Mouse (Mus musculus): Measurements from ENCODE around the gene Ptprg. TPM values are rescaled to one million over a fixed set of nuclear protein-coding genes. Genes with fewer than 3 reads are reported as not detected.

The Ptprg gene
- total RNA-seq, 2 experiments from 2014 or later: 69.3 to 72.5 TPM

DNA sequence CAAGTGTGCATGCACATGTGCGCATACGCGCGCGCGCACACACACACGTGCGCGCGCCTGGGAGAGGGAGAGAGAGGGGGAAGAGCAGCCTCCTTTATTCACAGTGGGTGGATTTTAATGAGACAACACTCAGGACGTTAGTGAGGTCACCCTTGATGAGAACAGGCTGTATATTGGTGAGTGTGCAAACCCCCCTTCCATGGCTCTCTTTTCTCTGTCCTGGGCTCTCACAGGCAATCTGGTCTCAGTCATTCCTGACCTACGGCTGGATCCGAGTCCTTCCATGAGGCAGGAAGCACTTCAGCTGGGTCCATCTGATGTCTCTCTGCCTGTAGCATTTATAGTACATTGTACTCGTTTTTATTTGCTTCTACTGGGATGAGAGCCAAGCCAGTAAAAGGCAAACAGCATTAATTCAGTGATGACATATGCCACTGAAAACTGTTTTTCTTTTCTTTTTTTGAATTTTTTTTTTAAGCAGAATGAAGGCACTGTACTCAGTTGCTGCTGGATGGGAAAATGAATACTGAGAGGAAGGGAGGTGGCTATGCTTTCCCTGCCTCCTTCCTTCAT is 608.5 kb downstream of the Ptprg start:
- DNase-seq: peak; percentile 21

DNA sequence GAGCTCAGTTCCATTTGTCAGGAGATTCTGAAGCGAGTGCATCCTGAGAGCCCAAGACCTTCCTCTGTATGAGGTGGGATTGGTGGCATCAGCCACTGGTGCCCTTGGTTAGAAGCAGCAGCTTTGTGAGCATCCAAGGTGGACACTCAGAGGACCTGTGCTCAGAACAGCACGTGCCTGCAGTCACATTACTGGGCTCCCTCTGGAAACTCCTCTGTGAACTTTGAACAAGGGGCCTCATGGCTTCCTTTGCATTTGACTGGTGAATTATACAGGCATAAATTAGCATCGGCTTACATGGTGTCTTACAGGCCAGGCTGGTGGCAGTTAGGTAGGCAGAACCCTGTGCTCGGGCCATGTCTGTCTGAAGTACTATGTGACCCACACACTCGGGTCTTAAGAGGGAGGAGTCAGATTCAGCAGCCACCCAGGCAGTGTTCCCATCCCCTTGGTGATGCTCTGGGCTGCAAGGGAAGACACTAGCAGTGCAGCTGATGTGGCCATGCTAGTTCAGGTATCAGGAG is 609.1 kb downstream of the Ptprg start:
- DNase-seq: no peak

DNA sequence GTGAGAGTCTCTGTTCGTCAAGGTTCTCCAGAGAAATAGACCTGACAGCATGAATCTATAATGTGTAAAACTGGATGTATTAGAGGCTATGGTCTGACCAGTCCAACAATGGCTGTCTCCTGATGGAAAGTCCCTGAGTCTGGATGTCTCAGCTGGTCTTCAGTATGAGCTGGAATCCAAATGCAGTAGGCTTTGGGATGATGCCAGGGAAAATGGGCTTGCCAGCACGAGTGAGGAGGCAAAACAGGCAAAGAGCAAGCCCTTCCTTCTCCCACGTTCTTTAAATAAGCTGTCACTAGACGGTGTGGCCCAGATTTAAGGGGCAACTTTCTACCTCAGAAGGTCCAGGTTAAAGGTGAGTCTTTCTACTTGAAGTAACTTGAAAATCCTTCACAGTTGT is 609.9 kb downstream of the Ptprg start:
- peak; percentile 21 for DNase-seq

DNA sequence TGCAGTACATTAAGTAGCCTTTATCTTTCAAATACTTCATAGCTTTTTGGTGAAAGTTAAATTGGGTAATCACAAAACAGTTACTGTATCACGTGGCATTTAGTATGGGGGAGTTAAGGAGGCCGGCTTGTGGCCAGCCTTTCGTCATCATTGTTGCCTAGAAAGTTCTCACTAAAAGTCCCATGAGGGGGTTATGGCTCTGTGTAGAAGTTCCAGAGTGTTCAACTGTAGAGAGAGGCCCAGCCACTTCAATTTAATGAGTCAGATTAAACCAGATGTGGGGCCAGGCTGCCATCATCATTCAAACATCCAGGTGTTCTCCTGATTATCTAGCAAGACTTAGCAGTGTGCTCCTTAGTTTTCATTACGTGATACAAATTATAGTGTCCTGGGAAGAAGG is 613.9 kb downstream of the Ptprg start:
- peak; percentile 24 for DNase-seq

DNA sequence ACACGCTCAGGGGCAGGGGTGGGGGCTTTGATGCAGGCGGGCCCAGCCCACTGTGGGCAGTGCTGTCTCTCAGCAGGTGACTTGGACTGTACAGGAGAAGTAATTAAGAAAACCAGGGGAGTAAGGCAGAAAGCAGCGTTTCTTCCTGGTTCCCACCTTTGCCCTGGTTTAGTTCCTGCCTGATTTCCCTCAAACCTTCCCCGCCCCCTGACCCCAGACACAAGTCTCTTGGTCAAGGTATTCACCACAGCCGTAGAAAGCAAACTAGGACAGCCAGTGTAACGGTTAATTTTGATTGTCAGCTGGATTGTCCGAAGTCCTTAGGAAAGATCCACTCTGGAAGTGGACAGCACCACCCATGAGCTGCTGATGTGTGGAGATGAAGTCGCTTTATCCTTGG is 614.3 kb downstream of the Ptprg start:
- no peak for DNase-seq

DNA sequence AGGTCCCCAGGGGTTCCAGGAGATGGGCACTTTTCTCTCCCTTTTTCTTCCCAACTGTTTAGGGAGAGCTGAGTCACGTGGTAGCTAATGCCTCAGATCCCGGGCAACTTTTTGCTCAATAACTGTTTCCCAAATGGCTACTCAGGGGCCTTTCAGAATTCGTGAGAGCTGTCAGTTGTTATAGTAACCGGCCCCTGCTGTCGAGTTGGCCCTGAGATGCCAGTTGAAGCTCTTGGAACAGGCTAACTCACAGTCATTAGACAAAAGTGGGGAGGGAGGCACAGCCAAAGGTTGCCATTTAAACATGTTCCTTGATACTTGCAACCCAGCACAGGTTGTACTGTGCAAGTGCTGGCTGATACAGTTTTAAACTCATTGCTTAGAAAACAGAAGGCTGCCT is 624.1 kb downstream of the Ptprg start:
- DNase-seq: no peak

DNA sequence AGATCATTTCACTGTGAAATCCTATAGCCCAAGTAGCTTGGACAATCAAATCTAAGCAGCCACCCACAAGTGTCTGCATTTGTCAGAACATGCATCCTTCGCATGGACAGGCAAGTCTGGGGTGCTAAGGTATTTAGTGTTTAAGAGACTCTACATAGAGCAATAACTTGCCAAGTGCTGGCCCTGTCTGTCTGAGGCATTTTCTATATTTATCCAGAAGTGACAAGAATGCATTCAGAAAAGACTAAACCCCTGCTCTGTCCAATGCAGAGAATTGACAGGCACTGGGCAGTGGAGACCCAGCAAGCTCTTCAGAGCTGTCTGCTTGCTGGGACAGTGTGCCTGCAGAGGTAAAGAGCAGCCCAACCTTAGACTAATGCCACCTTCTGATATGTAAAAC is 625.3 kb downstream of the Ptprg start:
- DNase-seq: no peak

DNA sequence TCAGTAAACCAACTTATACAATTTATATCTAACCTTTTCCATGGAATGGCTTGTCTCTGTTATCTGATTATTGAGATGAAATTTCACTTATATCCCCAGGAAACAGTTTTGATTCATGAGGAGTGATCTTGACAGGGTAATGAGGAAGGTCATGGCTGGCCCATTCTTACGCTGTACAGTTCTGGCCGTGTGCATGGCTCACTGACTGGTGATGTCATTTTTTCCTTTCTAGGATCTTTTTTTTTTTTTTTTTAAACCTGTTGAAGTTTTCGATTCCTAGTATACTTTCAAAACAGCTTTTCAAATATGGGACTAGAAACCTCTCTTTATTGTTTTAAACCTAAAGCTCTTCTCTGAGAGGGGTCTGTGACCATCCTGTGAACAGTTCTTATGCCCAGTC is 626.8 kb downstream of the Ptprg start:
- DNase-seq: no peak

DNA sequence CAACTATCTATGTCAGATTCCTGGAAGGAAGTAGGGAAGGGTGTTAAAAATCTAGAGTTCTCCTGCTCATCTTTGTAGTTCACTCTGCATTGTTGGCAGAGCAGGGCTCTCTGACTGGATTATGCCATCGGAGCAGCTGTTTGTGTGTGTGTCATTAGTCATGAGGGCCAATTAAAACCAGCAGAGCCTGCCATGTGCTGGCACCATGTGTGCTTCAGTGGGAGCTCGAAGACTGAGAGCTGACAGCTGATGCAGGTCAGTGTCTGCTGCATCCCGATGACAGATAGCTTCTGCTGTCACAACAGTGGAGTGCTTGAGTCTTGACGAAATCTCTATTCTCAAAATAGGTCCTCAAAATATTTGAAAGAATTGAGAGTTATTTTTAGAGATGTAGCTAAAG is 631.7 kb downstream of the Ptprg start:
- DNase-seq: no peak

DNA sequence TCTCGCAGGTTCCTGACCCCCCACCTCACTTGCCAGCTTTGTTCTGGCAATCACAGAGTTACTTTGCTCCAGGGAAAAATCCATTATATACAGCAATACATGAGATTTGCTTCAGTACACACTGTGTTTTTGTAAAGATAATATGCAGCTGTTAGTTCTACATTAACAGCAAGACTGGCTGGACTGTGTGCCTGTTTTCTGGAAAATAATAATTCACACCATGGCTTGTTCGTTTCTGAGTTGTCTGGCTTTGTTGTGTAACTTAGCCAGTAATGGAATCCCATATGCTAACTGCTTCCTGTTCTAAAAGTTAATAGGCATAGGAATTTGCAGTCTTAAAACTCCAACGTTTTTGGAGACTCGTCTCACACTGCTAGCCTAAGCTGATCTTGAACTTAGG is 635.0 kb downstream of the Ptprg start:
- DNase-seq: no peak

DNA sequence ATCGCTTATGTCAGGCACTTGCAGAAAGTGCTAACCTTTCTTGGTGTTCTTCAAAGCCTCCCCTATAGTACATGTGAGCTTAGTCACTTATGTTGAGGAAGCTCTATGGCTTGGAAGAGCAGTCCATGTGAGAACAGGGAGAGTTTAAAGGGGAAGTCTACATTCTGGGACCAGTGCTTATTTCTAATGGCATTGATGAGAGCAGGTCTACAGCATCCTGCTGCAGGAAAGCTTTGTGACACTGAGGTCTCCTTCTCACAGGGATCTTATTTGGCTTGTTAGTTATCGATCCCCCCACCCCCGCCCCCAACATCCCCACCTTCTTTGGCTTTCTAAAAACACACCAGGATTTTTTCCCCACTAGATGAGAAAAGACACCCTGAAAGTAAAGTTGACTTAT is 635.9 kb downstream of the Ptprg start:
- no peak for DNase-seq

DNA sequence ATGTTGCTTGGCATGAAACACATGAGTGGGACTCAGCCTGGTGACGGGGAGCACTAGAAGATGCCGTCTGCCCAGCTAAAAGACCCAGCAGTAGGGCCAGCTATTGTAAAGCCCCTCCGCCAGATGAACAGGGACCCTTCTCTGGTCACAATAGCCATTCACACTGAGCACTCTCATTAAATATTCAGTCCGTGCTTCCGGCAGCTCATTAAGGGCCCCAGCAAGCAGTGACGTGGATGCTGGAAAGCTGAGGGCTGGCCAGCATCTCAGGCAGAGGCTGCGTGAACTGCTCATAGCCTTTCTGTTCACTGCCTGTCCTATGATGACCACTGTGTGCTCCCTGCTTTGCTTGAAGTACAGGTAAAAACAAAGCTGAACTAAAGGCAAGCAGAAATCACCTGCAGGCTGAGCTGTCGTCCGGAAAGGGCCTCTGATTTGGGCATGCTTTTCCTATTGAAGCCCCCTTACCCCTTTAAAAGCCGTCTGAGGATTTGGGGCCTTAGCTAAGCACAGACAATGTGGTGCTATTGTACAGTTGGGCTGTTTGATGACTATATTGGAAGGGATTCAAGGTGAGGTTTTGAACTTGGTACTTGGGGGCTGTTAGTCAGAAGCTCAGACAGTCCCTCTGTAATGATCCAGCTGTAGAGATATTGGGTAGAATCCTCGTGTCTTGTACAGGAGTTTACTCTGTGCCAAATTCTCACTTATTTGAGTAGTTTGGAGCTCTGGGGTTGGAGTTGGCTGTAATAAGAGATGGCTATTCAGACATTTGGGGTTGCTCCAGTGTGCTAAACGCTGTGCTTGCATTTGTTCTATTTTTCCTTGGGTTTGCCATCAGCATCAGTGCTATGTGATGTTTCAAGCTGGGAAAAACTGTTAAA is 636.6 kb downstream of the Ptprg start:
- no peak for DNase-seq

DNA sequence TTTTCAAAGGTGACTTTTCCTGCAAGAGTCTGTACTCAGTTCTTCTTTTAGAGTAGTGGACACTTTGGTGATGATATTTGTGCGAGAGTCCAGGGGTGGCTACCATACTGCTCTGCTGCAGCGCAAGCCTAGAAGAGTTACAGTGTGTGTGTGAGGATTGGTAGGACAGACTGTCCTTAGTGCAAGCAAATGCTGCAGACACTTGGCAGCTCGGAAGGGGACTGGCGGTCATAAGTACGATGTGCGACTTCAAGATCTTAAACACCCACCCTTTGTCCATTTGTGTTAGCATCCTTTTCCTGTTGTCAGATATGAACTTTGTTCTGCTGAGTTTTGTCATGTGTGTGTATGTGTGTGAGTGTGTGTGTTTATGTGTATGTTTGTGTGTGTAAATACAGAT is 637.7 kb downstream of the Ptprg start:
- no peak for DNase-seq

DNA sequence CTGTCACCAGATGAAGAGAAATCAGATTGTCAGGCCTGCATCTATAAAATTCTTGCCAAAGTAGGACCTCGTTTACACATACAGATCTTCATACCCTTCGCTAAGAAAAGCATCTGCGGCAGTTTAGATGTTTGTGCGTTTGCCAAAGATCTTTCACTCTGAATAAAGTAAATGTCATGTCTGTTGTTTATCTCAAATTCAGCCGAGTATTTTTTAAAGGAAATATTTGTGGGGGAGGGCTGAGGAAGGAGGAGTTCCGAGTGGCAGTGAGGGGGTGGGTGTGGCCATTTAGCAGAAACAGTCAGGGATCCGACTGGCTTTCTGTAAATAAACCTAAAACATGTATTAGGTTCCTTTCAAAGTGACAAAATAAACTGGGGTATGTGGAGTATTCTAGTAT is 645.4 kb downstream of the Ptprg start:
- no peak for DNase-seq

DNA sequence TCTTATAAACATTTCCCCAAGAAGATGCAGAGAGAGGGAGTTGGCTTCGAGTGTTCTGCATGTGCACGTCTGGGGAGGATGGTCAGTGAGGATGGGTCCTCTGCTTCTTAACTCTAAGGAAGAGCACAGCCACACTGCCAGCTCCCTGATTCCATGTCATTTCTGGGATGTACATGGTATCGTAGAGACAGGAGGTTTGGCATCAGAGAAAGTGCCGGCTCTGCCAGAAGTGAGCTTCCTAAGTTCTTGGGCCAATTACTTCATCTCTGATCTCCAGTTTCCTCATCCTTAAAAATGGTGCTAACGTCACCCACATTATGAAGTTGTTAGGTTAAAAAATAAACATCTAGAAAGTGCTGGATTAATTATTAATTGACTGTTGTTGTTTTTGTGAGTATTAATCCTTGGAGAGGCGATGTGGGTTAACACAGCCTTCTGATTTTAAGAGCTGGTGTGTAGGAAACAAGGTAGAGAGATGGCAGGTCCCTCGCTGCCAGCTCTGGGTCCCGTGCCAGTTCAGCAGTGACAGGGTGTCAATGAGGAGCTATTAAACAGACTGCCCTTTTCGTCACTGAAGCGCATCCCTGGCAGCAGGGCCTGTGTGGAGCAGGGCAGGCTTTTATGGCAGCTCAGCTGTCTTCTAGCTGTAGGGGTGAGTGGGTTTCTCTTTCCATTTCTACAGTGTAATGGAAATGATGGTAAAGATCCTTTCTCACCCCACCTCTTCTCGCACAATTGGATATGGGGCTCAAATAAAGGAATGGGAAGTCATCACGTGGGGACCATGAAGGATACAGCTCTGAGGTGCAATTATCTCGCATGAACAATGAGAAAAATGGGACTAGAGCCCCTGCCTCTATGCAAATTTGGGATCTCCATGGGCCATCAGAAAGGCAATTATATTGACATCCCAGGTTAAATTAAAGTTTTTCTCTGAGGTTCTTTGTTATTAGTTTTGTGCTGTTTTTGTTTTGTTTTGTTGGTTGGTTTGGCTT is 646.9 kb downstream of the Ptprg start:
- DNase-seq: peak; percentile 48

DNA sequence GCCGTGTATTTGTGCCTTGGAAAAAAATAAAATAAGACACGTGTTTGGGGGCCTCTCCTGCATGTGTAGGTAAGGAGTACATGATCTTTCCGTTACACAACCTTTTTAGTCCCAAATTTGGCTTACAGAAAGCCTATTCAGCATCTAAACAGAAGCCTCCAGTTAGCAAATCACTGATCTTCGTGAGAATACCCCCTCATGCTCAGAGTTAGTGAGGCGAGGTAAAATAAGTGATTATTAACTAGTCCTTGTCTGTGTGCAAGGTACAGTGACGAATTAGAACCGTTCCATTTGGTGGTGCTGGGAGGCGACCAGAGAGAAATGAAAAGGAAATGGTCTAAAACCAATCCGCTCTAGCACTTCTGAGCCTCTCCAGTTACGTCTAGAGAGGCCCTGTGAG is 648.9 kb downstream of the Ptprg start:
- no peak for DNase-seq

DNA sequence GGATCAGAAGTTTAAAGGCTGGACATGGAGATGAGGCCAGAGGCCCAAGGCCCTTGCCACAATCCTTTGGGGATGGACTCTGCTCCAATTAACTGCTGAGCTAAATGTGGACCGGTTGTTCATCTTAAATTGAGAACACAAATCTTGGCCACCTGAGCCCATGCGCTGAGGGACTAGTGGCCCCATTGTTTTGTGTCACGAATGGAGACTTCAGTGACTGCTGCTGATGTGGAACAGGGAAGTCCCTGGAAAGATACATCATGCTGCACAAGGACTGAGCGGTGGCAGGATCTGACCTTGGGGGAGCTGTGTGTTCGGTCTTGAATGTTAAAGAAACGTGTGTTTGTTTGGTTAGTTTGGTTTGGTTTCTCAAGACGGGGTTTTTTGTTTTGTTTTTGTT is 649.7 kb downstream of the Ptprg start:
- no peak for DNase-seq

DNA sequence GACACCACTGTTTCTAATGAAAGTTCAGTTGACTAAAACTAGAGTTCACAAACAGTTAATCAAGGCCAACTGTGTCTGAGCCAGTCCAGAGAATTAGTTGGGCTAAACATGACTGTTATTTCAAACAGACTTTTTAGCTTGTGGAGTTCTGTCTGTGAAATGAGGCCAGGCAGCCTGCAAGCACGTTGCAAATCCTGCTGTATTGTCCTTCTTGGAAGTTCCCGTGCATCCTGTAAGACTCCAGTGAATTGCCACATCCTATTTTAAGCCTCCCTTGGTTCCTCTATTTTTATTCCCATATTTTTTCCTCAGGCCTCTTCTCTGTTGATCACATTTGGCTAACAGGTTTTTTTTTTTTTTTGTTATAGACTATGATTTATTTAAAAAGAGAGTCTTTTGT is 652.8 kb downstream of the Ptprg start:
- no peak for DNase-seq

DNA sequence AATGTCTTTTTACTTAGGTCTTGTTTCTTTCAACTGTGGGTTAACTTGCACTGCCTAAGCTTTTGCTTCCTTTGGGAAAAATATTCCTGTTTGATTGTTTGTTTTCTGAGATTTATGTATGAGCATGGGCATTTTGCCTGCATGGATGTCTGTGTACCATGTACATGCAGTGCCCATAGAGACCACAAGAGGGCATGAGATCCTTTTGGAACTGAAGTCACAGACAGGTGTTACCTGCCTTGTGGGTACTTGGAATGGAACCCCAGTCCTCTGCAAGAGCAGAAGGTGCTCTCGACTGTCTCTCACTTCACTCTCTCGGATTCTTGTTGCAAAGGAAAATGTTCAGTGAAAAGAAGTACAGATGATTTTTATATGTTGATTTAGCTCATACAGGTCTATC is 655.2 kb downstream of the Ptprg start:
- peak; percentile 30 for DNase-seq

DNA sequence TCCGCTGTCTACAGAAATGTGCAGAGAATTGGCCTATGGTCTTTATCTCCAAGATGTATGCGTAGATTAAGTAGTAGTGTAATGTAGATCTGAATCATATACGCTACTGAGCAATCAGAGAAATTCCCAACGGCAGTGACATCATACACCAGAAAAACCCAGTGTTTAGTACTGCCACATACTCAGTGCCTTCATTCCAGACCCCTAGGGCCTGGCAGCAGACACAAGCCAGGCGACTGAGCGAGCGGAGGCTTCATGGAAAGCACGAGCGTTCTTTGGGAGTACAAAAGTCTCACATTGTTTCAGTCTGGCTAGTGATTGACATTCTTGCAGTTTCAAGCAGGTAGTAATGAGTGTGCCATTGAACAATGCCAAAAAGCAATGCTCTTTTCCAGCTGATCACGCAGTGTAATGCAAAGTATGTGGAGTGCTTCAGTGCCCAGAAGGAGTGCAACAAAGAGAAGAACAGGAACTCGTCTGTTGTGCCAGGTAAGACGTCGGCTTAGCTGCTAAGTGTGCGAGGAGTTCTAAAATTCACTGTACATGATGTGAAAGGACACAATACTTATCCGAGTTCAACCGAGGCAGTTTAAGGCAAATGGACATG is 665.3 kb downstream of the Ptprg start:
- no peak for DNase-seq

DNA sequence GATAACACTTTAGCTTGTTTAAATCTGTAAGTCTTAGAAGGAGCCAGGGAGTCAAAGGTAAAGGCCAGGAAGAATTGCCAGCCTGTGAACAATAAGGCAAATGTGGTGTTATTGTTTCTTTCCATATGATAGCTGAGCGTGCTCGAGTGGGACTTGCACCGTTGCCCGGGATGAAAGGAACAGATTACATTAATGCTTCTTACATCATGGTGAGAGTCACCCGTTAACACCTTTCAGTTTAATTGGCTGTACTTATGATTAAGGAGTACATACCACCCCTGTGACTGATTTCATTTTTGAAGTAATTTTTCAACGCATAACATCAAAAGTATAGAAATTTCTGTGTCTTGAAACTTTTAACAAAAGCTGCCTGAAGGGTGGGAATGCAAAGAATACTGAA is 666.5 kb downstream of the Ptprg start:
- DNase-seq: no peak

DNA sequence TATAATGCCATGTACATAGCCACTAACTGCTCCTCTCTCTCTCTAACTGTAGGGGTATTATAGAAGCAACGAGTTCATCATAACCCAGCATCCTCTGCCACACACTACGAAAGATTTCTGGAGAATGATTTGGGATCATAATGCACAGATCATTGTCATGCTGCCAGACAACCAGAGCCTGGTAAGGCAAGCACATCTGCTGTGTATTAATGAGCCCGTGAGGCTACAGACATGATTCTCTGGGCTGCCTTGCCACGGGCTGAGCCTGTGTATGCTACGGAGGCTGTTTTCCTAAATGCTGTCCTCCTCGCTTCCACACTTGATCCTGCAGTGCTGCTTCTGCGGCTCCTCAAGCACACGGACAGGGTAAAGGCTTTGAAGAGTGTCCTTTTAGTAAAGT is 667.2 kb downstream of the Ptprg start:
- no peak for DNase-seq
